Mouse (Mus musculus): ENCODE measurements around the gene Ptgdr2.

Gene Ptgdr2

GRCm38 (mm10) chr19:10979184-10980168 is 42.5 kb downstream of the Ptgdr2 start:
- DNase-seq: peak; percentile 82

GRCm38 (mm10) chr19:10980210-10980609 is 43.2 kb downstream of the Ptgdr2 start:
- no peak for DNase-seq

DNA sequence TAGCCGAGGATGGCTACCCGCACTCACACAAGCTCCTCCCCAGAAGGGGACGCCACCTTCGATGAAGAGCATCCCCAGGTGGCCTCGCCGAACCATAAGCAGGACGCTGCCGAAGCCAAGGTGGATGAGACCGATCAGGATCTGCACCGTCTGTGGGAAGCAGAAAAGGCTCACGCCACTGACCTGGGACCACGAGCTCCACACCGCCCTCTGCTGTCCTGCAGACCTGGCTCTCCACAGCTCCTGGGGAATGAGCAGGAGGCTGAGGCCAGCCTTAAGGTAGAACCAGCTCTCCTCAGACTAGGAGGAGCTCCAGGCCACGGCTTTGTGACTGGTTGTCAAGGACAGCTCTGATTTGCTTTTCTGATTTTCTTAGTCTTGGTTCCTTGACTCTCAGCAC is 46.2 kb downstream of the Ptgdr2 start:
- peak; percentile 59 for DNase-seq

GRCm38 (mm10) chr19:10984551-10984950 is 47.6 kb downstream of the Ptgdr2 start:
- no peak for DNase-seq

- DNase-seq: no peak
These were observed 48.9 kb downstream of the Ptgdr2 start for GRCm38 (mm10) chr19:10985889-10986288.

DNA sequence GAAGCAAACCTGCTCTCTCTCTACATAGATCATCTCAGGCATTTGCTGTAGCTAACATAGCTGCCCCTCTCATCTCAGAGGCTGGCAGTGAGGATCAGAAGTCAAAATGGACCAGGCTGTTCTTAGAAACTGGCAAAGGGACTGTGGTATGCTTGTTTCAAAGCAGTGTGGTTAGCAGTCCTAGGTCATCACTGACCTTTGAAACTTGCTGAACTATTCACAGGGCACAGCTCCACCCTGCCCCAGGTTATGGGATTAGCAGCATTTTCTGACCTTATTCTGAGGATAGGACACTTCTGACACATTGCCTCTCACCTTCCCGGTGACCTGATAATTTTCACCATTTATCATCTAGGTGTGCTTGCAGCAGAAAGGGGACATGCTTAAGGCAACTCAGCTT is 51.6 kb downstream of the Ptgdr2 start:
- no peak for DNase-seq

GRCm38 (mm10) chr19:10990751-10991150 is 53.8 kb downstream of the Ptgdr2 start:
- no peak for DNase-seq

DNA sequence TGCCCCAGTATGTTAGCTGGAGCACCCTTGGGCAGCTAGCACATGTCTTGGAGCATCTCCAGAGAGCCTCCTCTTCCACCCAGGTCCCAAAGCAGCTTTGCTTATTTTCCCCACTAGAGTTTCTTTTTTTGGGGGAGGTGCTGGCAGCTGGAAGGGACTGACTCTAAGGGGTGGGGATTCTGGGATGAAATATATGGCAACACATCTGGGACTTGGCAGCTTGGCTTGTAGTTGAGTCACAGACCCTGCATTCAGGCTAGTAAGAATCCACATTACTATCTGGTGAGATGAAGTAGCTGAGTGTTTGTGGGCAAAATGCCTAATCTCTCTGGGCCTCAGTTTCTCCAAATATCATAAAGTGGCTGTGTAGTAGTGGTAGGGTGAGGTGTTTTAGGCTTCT is 55.0 kb downstream of the Ptgdr2 start:
- no peak for DNase-seq

Data from lung, postnatal 14 days (tissue).